Mouse (Mus musculus): ENCODE results near the gene Appl1.

Gene Appl1

GRCm38 (mm10) chr14:26971106-26971789, at the start of gene Appl1:
TSS of gene Appl1 (minus strand) at chr14:26971232.
- DNase-seq (ENCODE audit: low spot score in 2 of 2): no peak

- DNase-seq (ENCODE audit: low spot score in 2 of 2): no peak
These were observed 48.8 kb upstream of the Appl1 start for GRCm38 (mm10) chr14:27019850-27020249.

- DNase-seq (ENCODE audit: low spot score in 2 of 2): no peak
These were observed 46.9 kb upstream of the Appl1 start for GRCm38 (mm10) chr14:27017936-27018335.

GRCm38 (mm10) chr14:27013658-27014057, 42.6 kb upstream of the Appl1 start:
- DNase-seq (ENCODE audit: low spot score in 2 of 2): no peak

GRCm38 (mm10) chr14:27011561-27011960, 40.5 kb upstream of the Appl1 start:
- DNase-seq (ENCODE audit: low spot score in 2 of 2): no peak

- no peak for DNase-seq (ENCODE audit: low spot score in 2 of 2)
These were observed 34.9 kb upstream of the Appl1 start for GRCm38 (mm10) chr14:27005937-27006336.

GRCm38 (mm10) chr14:27004906-27005305, 33.9 kb upstream of the Appl1 start:
- DNase-seq (ENCODE audit: low spot score in 2 of 2): no peak

GRCm38 (mm10) chr14:27000386-27000785, 29.4 kb upstream of the Appl1 start:
- DNase-seq (ENCODE audit: low spot score in 2 of 2): no peak

GRCm38 (mm10) chr14:26996257-26996656, 25.2 kb upstream of the Appl1 start:
- DNase-seq (ENCODE audit: low spot score in 2 of 2): no peak

GRCm38 (mm10) chr14:26994211-26994741, 23.2 kb upstream of the Appl1 start, which contains the start of gene Hesx1:
TSS of gene Hesx1 (plus strand) at chr14:26994416.
- DNase-seq (ENCODE audit: low spot score in 2 of 2): peak; percentile 22 to 71

GRCm38 (mm10) chr14:26993427-26993826, 22.4 kb upstream of the Appl1 start:
- DNase-seq (ENCODE audit: low spot score in 2 of 2): no peak

- no peak for DNase-seq (ENCODE audit: low spot score in 2 of 2)
These were observed 20.6 kb upstream of the Appl1 start for GRCm38 (mm10) chr14:26991622-26992021.

GRCm38 (mm10) chr14:26988694-26989093, 17.7 kb upstream of the Appl1 start:
- peak in 1 of 2 experiments; percentile 33 for DNase-seq (ENCODE audit: low spot score in 2 of 2)

- DNase-seq (ENCODE audit: low spot score in 2 of 2): no peak
These were observed 11.1 kb upstream of the Appl1 start for GRCm38 (mm10) chr14:26982150-26982530.

- no peak for DNase-seq (ENCODE audit: low spot score in 2 of 2)
These were observed 10.6 kb upstream of the Appl1 start for GRCm38 (mm10) chr14:26981494-26982149.

GRCm38 (mm10) chr14:26981021-26981420, 10.0 kb upstream of the Appl1 start:
- no peak for DNase-seq (ENCODE audit: low spot score in 2 of 2)

GRCm38 (mm10) chr14:26979808-26980207, 8.8 kb upstream of the Appl1 start:
- DNase-seq (ENCODE audit: low spot score in 2 of 2): no peak

GRCm38 (mm10) chr14:26977500-26977899, 6.5 kb upstream of the Appl1 start:
- DNase-seq (ENCODE audit: low spot score in 2 of 2): no peak

GRCm38 (mm10) chr14:26976212-26976611, 5.2 kb upstream of the Appl1 start:
- no peak for DNase-seq (ENCODE audit: low spot score in 2 of 2)

GRCm38 (mm10) chr14:26975490-26975889, 4.5 kb upstream of the Appl1 start:
- no peak for DNase-seq (ENCODE audit: low spot score in 2 of 2)

GRCm38 (mm10) chr14:26973089-26973488, 2.1 kb upstream of the Appl1 start:
- no peak for DNase-seq (ENCODE audit: low spot score in 2 of 2)

GRCm38 (mm10) chr14:26970439-26970932, 546 bp downstream of the Appl1 start:
- DNase-seq (ENCODE audit: low spot score in 2 of 2): peak; percentile 95 to 97

- DNase-seq (ENCODE audit: low spot score in 2 of 2): peak in 1 of 2 experiments; percentile 60
These were observed 1.1 kb downstream of the Appl1 start for GRCm38 (mm10) chr14:26969856-26970407.

Data from spleen, postnatal 10 days (tissue).